Mouse (Mus musculus) cerebellum, adult 9-10 months (tissue): ENCODE results near the gene Plpp3.
A peak's percentile ranks its signal among the peaks of the same experiment; 100 is the strongest.

Experiments
- DNase-seq: peaks from one replicate; pipeline ENCODE4 v3.0.0; 2022

Gene Plpp3

DNA sequence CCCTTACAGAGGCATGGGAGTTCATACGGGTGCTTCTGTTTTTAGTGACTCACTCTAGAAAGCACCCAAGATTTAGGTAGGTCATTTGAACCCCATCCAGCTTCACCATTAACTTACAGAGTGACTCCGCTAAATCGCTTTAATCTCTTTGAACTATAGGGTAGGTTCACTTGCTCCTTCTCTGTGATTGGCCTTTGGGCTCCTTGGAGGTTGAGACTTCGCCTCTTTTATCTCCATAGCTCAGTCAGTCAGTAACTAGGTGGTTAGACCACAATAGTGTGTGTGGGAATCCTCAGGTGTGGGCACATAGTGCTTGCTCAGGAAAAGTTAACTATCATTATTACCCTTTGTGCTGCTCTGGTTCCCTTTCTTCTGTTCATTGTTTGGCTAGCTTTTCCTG, 33.7 kb downstream of the Plpp3 start:
- no peak for DNase-seq

GRCm38 (mm10) chr4:105191550-105191949, 34.4 kb downstream of the Plpp3 start:
- peak; percentile 5 for DNase-seq

- DNase-seq, result no peak
These were observed 35.5 kb downstream of the Plpp3 start for GRCm38 (mm10) chr4:105192665-105193064.

DNA sequence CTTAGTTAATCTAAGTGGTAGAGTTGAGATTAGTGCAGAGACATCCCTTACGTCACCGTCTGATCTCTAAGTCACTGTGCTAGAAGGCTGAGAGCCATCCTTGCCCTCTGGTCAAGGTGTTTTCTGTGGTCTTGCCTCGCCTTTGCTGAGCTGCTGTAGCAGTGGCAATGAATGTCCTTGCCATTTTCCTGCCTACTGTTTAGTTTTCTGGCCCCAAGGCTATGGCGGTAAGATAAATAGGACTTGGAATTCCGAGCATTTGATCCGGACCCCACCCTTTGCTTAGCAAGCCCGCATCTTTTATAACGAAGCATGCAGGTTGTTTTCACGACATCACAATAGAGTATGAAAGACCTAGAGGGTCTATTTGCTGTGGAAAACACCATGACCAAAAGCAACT, 38.1 kb downstream of the Plpp3 start:
- DNase-seq, result no peak

DNA sequence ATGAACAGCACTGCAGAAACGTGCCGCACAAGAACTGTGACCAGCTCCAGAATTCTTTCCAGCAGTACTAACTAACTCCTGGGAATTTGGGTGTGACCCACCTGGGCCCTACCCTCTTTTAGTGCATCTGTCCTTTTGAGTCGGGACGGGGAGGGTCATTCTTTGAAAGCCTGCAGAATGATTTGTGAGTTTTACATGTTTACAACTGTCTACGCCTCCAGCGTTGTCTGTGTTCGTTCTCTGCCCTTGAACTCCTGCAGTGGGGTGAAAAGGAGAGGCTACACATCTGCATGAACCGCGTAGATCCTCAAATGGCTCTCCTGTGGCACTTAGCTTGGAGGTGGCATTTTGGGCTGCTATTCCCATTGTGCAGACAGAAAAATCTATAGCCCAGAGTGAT, 39.0 kb downstream of the Plpp3 start:
- DNase-seq, result no peak

DNA sequence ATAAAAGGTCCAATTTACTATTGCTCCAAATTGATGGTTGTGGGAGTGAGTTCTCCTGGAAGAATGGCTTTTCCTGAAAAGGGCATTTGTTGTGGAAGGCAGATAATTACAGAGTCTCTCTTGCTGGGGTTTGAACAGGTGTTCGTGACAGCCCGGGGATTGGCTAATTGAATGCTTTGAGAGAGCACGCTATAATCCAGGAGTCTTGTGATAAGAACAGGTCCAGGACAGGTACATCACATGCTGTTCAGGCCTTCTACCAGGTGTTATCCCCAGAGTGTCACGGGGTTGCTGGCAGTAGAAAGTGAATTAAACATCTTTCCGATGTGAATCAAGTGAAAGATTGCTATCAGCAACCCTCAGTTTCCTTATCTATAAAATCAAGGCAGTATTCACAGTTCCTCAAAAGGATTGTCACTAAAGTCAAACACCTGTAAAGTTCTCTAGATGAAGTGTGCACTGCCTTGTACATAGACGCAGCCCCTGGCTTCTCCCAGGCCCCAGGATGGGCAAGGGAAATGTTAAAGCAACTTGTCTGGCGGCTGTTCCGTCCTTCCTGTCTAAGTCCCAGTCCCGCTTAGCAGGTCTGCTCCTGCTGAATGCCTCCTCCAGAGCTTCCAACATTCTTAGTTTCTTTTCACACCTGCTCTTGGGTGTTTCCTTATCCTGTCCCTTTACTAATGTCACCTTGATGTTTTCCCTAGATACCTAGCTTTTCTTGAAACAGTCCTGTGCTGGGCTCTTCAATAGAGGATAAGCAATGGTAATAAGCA, 40.0 kb downstream of the Plpp3 start:
- DNase-seq, result no peak

DNA sequence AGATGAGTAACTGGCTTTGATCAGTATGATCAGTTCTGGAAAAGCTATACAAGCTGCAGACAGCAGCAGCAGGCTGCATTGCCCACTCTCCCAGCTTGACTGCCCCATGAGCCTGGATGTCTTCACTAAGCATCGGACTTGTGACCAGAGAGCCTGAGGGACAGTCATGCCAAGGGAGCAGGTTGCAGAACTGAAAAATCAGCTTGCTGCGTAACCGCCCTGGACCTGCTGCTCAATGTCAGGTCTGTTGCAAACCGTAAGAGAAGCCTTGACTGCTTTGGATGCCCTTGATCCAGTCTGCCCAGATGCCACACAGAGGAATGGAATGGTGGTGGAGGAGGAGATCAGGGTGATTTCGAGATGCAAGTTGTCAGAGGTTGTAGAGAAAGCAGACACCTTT, 41.5 kb downstream of the Plpp3 start:
- DNase-seq, result no peak

- no peak for DNase-seq
These were observed 42.2 kb downstream of the Plpp3 start for GRCm38 (mm10) chr4:105199345-105199744.

DNA sequence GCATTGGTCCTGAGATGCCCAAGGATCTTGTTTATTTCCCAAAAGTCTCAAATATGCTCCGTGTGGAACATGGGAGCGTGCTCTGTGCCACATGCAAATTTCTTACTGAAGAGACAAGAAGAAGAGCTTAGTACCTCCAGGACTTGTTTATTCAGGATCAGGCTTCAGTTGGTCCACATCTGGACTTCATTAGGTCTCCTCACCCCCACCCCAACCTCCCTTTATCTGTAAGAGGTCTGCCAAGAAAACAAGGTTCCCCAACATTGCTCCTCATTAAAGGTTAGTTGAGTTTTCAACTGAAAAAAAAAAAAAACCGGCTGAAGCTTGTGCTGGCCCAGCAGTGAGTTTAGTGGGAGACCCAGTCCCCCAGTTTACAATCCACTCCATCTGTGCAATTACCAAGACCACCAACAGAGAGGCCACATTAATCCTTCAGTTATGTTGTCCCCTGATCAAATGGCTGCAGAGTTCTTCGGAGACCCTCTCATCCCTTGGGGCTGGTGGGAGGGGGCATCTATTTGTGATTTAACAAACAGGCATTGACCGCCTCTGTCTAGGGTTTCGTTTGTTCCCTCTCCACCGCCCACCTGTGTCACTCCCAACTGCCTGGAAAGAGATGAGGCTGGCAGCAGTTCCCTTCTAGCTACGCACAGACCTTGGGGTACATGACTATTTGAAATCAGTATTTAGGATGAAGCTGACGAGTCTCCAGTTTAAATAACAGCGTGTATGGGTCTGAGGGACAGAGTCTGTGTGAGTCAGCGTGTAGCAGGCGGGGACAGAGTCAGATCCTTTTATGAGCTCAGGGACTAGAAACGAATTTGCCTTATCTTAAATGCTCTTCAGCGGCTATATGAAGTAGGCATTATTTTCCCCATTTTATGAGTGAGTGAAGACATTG, 43.7 kb downstream of the Plpp3 start:
- DNase-seq, result no peak

GRCm38 (mm10) chr4:105202439-105202838, 45.3 kb downstream of the Plpp3 start:
- no peak for DNase-seq

GRCm38 (mm10) chr4:105203303-105203761, 46.2 kb downstream of the Plpp3 start:
- DNase-seq, result no peak

DNA sequence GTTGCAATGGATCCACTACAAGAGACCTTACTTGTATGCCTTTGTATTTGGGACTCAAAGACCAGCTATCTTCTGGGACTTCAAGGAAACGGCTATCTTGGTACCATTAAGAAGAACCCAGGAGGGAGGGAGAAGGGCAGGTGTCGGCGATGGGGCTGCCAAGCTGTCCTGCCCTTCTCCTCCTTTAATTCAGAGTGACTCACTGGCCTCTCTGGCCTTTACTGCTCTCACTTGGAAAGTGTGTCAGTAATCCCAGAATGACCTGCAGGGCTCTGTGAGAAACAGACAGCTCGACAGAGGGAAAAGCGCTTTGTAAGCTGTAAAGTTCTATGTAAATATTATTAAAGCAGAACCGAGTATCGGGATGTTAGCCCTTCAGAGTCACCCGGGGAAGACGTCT, 46.9 kb downstream of the Plpp3 start:
- no peak for DNase-seq

DNA sequence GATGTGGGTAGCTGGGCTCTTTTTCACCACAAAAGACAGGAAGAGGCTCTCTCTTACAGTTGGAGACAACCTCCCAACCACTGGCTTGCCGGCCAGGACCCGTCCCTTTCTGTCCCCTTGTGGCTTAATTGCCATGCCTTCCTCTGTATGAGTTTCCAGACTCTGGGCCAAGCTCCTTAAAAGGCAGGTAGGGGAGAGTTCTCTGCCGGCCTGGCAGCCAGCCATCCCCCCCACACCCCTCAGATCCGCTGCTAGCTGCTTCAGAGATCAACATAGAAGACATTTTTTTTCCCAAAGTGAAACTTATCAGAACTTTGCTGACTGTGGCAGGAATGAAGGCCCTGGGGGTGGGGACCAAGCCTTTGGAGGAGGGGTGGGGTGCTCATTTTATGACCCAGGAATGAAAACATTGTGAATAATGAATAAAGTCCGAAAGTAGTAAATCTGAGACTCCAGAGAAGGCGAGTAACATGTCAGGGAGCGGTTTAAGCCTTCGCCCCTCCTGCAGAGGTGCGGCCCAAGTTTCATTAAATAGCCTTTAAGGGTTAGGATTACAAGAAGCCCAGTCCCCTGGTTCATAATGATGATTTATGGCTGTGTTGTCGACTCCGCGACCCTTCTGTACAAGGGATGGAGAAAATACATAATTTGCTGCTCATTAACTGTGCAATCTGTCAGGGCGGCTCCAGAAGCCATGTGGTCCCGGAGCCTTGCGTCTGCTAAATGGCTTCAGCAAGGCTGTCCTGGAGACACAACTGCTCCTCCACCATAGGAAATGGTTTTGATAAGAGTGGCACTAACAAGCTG, 48.1 kb downstream of the Plpp3 start:
- DNase-seq, result no peak

GRCm38 (mm10) chr4:105206102-105206501, 49.0 kb downstream of the Plpp3 start:
- DNase-seq, result no peak

DNA sequence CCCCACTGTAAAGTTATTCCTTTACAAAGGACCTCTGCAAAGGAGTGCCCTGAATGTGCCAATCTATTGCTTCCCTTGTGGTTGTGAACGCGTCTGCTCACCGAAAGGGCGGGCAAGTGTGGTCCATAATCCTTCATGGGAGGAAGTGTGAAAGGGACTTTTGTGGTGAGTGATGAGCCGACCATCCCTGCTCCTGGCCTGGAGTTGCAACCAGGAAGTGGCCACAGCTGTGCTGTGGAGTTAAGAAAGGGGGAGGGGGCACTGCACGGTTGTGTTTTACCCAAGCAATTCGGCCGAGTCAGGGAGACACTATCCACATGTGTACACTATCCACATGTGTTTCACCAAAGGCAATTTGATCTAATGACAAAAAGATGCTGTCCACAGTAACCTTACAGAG, 49.8 kb downstream of the Plpp3 start:
- DNase-seq, result no peak

DNA sequence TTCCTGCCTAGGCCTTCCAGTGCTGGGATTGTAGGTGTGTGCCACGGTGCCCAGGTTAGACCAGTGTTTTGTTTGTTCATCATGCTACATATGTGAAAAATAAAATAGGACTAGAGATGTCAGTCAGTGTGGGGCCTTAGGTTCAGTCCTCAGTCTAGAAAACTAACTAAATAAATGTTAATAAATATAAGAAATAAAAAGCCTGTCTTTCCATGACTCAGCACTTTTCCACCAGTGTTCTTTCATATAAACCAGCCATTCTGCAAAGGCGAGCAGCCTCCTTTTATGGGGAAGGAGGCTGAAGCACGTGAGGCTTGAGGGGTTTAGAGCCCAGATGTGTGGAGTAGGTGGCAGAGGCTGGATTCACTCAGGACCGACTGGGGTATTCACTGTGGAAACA, 50.5 kb downstream of the Plpp3 start:
- no peak for DNase-seq

DNA sequence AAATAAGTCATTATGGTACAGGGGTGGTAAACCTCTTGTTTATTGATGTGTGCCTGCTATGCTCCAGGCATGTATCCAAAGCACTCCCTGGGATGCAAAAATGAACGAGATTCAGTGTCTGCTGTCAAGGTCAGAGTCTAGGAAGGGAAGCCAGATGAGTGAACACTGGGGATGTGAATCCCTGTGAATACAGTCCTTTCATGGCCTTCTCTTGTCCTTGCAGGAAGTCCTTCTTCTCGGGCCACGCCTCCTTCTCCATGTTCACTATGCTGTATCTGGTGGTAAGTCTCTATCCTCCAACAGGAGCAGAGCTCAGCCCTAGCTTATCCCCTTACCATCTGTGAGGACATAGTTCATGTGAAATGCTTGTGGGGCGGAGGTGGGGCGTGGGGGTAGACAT, 51.8 kb downstream of the Plpp3 start:
- no peak for DNase-seq

DNA sequence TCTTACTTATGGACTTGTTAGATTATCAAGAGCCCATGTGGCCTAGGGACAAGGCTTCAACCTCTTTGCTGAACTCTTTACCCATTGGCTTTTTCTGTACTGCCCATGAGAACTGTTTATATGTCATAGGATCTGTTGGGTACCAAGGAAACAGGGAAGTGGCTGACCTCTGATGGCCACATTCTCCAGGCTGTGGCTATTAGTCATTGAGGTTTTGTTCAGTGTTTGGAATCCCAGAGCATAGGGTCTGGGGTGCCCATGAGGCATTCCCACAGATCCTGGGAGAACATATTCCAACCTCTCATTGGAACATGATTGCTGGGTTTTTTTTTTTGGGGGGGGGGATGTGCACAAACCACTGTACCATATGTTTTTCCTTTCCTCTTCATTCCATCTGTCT, 56.2 kb downstream of the Plpp3 start:
- no peak for DNase-seq

DNA sequence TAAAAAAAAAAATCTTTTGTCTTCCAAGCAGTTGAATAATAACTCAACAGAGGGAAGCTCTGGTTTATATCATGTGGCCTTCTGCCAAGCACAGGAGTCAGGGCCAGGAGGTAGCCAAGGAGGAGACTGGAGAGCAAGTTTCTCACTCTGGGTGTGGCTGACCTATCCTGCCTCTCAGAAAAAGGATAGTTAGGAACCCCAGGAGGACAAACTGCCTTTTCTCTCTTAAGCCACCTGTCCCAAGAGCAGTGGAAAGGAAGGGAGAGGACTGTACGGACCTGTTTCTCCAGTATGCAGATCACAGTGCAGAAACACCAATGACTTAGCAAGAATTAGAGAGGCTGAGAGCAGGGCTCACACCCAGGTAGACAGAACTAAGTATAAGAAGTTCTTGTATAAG, 57.3 kb downstream of the Plpp3 start:
- DNase-seq, result no peak

GRCm38 (mm10) chr4:105215726-105216410, 58.7 kb downstream of the Plpp3 start:
- no peak for DNase-seq

- no peak for DNase-seq
These were observed 61.1 kb downstream of the Plpp3 start for GRCm38 (mm10) chr4:105218202-105218601.

DNA sequence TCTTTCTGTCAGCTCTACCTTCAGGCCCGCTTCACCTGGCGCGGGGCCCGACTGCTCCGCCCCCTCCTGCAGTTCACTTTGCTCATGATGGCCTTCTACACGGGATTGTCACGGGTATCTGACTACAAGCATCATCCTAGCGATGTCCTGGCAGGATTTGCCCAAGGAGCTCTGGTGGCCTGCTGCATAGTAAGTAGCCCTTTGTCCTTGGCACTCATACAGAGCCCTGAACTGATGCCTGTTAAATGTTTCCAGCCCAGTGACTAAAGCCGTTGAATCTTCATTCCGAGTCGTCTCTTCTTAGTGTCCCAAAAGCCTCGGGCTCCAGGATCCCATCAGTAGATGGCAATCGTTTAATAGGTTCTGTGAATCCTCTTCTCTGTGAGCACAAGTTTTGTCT, 62.2 kb downstream of the Plpp3 start:
- DNase-seq, result peak; percentile 6

- DNase-seq, result no peak
These were observed 63.7 kb downstream of the Plpp3 start for GRCm38 (mm10) chr4:105220849-105221248.
